In the genomic region with DNA sequence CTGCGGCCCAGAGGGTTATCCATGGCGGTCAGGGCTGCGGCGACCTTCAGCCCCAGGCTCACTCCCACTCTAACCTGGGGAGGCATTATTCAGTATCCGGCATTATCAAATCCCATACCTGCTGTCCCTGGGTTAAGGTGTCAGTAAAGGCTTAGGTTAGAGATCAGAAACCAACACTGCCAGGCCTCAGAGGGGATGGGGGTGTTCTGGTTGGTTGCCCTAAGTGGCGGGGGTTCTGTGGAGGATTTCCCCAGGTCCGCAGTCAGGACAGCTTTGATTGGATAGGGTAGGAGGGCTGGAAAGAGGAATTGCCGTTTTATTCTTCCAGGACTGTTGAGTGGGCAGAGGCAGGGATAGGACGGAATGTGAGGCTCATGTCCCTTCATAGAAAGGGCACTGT, we compare ENCODE assay signal across 8 mouse cellular contexts. TPM values are rescaled to one million over a fixed set of nuclear protein-coding genes. Genes with fewer than 3 reads are reported as not detected.
DNase-seq lines count a peak whose midpoint lies in the region; ATAC-seq and TF ChIP-seq lines count a peak whose summit lies in the region.

No protein-coding gene starts in this region.

- H3K4me3 ChIP-seq in lung, embryonic 14.5 days (ENCODE audit: low read depth, low read length) = peak overlapping the region; percentile 66
- peak overlapping the region; percentile 80 for H3K4me3 ChIP-seq in embryonic facial prominence, embryonic 15.5 days (replicated peaks)
- H3K4me3 ChIP-seq in intestine, postnatal 0 days (ENCODE audit: low read depth, low read length) = peak overlapping the region; percentile 68
- peak overlapping the region; percentile 61 for H3K4me3 ChIP-seq in neural tube, embryonic 14.5 days (ENCODE audit: low read depth, low read length)

- peak overlapping the region; percentile 74 for H3K9ac ChIP-seq in lung, embryonic 14.5 days
- peak overlapping the region; percentile 65 for H3K9ac ChIP-seq in embryonic facial prominence, embryonic 15.5 days
- H3K9ac ChIP-seq in intestine, postnatal 0 days (ENCODE audit: low read depth, low read length) = peak overlapping the region; percentile 72
- H3K9ac ChIP-seq in neural tube, embryonic 14.5 days (replicated peaks; ENCODE audit: low read depth, low read length) = peak overlapping the region; percentile 76

- no peak for TF ChIP-seq CTCF in lung, embryonic 14.5 days (IDR thresholded peaks at IDR 0.05; ENCODE audit: low read depth)
- no peak for TF ChIP-seq CTCF in intestine, postnatal 0 days (IDR thresholded peaks at IDR 0.05; ENCODE audit: low read depth)

- H3K27ac ChIP-seq in lung, embryonic 14.5 days (ENCODE audit: low read depth) = 0 out of 2 replicates have a peak overlapping the region, but pooled peaks have one; percentile 92
- H3K27ac ChIP-seq in embryonic facial prominence, embryonic 15.5 days (replicated peaks) = peak overlapping the region; percentile 94
- peak overlapping the region; percentile 93 for H3K27ac ChIP-seq in intestine, postnatal 0 days (ENCODE audit: low read depth, low read length)
- H3K27ac ChIP-seq in neural tube, embryonic 14.5 days (ENCODE audit: low read depth, low read length) = peak overlapping the region; percentile 88

- H3K27me3 ChIP-seq in lung, embryonic 14.5 days (ENCODE audit: insufficient read depth, low read length) = peaks cover 32% of the 10 kb centered on the region
- peaks cover 36% of the 10 kb centered on the region for H3K27me3 ChIP-seq in embryonic facial prominence, embryonic 15.5 days
- H3K27me3 ChIP-seq in intestine, postnatal 0 days (replicated peaks; ENCODE audit: control insufficient read depth, insufficient read depth, low read length) = peaks cover 34% of the 10 kb centered on the region
- peaks cover 23% of the 10 kb centered on the region for H3K27me3 ChIP-seq in neural tube, embryonic 14.5 days (ENCODE audit: control insufficient read depth, insufficient read depth, low read length)

- WGBS in lung, embryonic 14.5 days = 45% methylated on average over 9 of the region's 9 CpGs
- 47% methylated on average over 9 of the region's 9 CpGs for WGBS in embryonic facial prominence, embryonic 15.5 days
- 47% methylated on average over 9 of the region's 9 CpGs for WGBS in intestine, postnatal 0 days
- 50% methylated on average over 9 of the region's 9 CpGs for WGBS in neural tube, embryonic 14.5 days

- H3K36me3 ChIP-seq in lung, embryonic 14.5 days (ENCODE audit: insufficient read depth) = peaks cover 36% of the 10 kb centered on the region
- H3K36me3 ChIP-seq in embryonic facial prominence, embryonic 15.5 days = peaks cover 32% of the 10 kb centered on the region
- H3K36me3 ChIP-seq in intestine, postnatal 0 days (ENCODE audit: control insufficient read depth, insufficient read depth) = peaks cover 30% of the 10 kb centered on the region
- peaks cover 28% of the 10 kb centered on the region for H3K36me3 ChIP-seq in neural tube, embryonic 14.5 days (ENCODE audit: control insufficient read depth, insufficient read depth, low read length)

- ATAC-seq in lung, embryonic 14.5 days (ENCODE audit: insufficient read depth) = no peak
- no peak for ATAC-seq in embryonic facial prominence, embryonic 15.5 days (ENCODE audit: insufficient number of reproducible peaks, low FRiP score, low TSS enrichment, low read depth)
- ATAC-seq in intestine, postnatal 0 days = no peak
- ATAC-seq in neural tube, embryonic 14.5 days (ENCODE audit: low read depth) = no peak

- no peaks in the 10 kb centered on the region for H3K9me3 ChIP-seq in lung, embryonic 14.5 days (ENCODE audit: low read depth, low read length)
- H3K9me3 ChIP-seq in embryonic facial prominence, embryonic 15.5 days (replicated peaks) = no peaks in the 10 kb centered on the region
- no peaks in the 10 kb centered on the region for H3K9me3 ChIP-seq in intestine, postnatal 0 days (ENCODE audit: control insufficient read depth)
- H3K9me3 ChIP-seq in neural tube, embryonic 14.5 days (ENCODE audit: control insufficient read depth, low read length) = no peaks in the 10 kb centered on the region

- peak overlapping the region; percentile 89 for H3K4me2 ChIP-seq in lung, embryonic 14.5 days
- peak overlapping the region; percentile 95 for H3K4me2 ChIP-seq in embryonic facial prominence, embryonic 15.5 days (replicated peaks)
- peak overlapping the region; percentile 89 for H3K4me2 ChIP-seq in intestine, postnatal 0 days (replicated peaks; ENCODE audit: low read depth)
- peak overlapping the region; percentile 74 for H3K4me2 ChIP-seq in neural tube, embryonic 14.5 days (ENCODE audit: low read depth, low read length)

- H3K4me1 ChIP-seq in lung, embryonic 14.5 days (ENCODE audit: insufficient read depth) = peaks cover 6% of the 10 kb centered on the region
- peaks cover 40% of the 10 kb centered on the region for H3K4me1 ChIP-seq in embryonic facial prominence, embryonic 15.5 days
- peaks cover 9% of the 10 kb centered on the region for H3K4me1 ChIP-seq in intestine, postnatal 0 days (replicated peaks; ENCODE audit: control insufficient read depth, insufficient read depth, low read length)
- H3K4me1 ChIP-seq in neural tube, embryonic 14.5 days (ENCODE audit: control insufficient read depth, insufficient read depth, low read length) = peaks cover 24% of the 10 kb centered on the region

- DNase-seq in lung, embryonic 14.5 days = no peak
- DNase-seq in lung, postnatal 14 days = no peak
- no peak for DNase-seq in right cerebral cortex, postnatal 25 days
- no peak for DNase-seq in adrenal gland, adult 2 months
- no peak for DNase-seq in B cell, adult 2 months

RNA-seq across cellular contexts. Expression of gene Sco2, which starts 0.7 kb away (rescaled TPM):
- polyA plus RNA-seq in lung, embryonic 14.5 days (2014; fragmentation: Nextera tagmentation; extraction: Ambion mirVana) = 4.5 and 7.5 TPM in 2 replicates
- polyA plus RNA-seq in embryonic facial prominence, embryonic 15.5 days (2015; fragmentation: Nextera tagmentation; extraction: Ambion mirVana) = 4.9 and 6.9 TPM in 2 replicates
- 14.6 and 18.0 TPM in 2 replicates for polyA plus RNA-seq in intestine, postnatal 0 days (2015; fragmentation: Nextera tagmentation; extraction: Ambion mirVana)
- polyA plus RNA-seq in neural tube, embryonic 14.5 days (2014; fragmentation: Nextera tagmentation; extraction: Ambion mirVana) = 20.0 and 24.3 TPM in 2 replicates
- 10 to 100 TPM; 33.9 to 36.2 TPM for total RNA-seq in adrenal gland, adult 2 months (2021)
- 68.5 and 73.3 TPM in 2 replicates for polyA plus RNA-seq in adrenal gland, adult 2 months (2012; rRNA removed)

RNA-seq across cellular contexts. Expression of gene Tymp, which starts 2.5 kb away (rescaled TPM):
- polyA plus RNA-seq in lung, embryonic 14.5 days (2014; fragmentation: Nextera tagmentation; extraction: Ambion mirVana) = 0.96 and 1.5 TPM in 2 replicates
- polyA plus RNA-seq in embryonic facial prominence, embryonic 15.5 days (2015; fragmentation: Nextera tagmentation; extraction: Ambion mirVana) = 1.8 and 2.0 TPM in 2 replicates
- 3.6 and 4.8 TPM in 2 replicates for polyA plus RNA-seq in intestine, postnatal 0 days (2015; fragmentation: Nextera tagmentation; extraction: Ambion mirVana)
- 3.5 and 3.7 TPM in 2 replicates for polyA plus RNA-seq in neural tube, embryonic 14.5 days (2014; fragmentation: Nextera tagmentation; extraction: Ambion mirVana)
- under 1 TPM in 1 of 2 experiments, not detected in 1; 0.26 TPM for total RNA-seq in adrenal gland, adult 2 months (2021)
- polyA plus RNA-seq in adrenal gland, adult 2 months (2012; rRNA removed) = 9.9 and 10.1 TPM in 2 replicates

RNA-seq across cellular contexts. Expression of gene Odf3b, which starts 4.7 kb away (rescaled TPM):
- polyA plus RNA-seq in lung, embryonic 14.5 days (2014; fragmentation: Nextera tagmentation; extraction: Ambion mirVana) = 1.1 and 1.3 TPM in 2 replicates
- 8.2 and 14.5 TPM in 2 replicates for polyA plus RNA-seq in embryonic facial prominence, embryonic 15.5 days (2015; fragmentation: Nextera tagmentation; extraction: Ambion mirVana)
- polyA plus RNA-seq in intestine, postnatal 0 days (2015; fragmentation: Nextera tagmentation; extraction: Ambion mirVana) = 2.1 and 3.2 TPM in 2 replicates
- polyA plus RNA-seq in neural tube, embryonic 14.5 days (2014; fragmentation: Nextera tagmentation; extraction: Ambion mirVana) = 1.3 TPM in 2 replicates
- total RNA-seq in adrenal gland, adult 2 months (2021) = under 1 TPM in 1 of 2 experiments, not detected in 1; 0.52 TPM
- polyA plus RNA-seq in adrenal gland, adult 2 months (2012; rRNA removed) = 2.0 TPM in 2 replicates

RNA-seq across cellular contexts. Expression of gene Klhdc7b, which starts 10.4 kb away (rescaled TPM):
- polyA plus RNA-seq in lung, embryonic 14.5 days (2014; fragmentation: Nextera tagmentation; extraction: Ambion mirVana) = not detected in 2 replicates
- not detected in 2 replicates for polyA plus RNA-seq in embryonic facial prominence, embryonic 15.5 days (2015; fragmentation: Nextera tagmentation; extraction: Ambion mirVana)
- polyA plus RNA-seq in intestine, postnatal 0 days (2015; fragmentation: Nextera tagmentation; extraction: Ambion mirVana) = not detected in 2 replicates
- 0.07 TPM in 1 of 2 replicates, not detected in the other for polyA plus RNA-seq in neural tube, embryonic 14.5 days (2014; fragmentation: Nextera tagmentation; extraction: Ambion mirVana)
- not detected for total RNA-seq in adrenal gland, adult 2 months (2021)
- polyA plus RNA-seq in adrenal gland, adult 2 months (2012; rRNA removed) = not detected in 2 replicates

RNA-seq across cellular contexts. Expression of gene Ncaph2, which starts 18.8 kb away (rescaled TPM):
- 157 and 168 TPM in 2 replicates for polyA plus RNA-seq in lung, embryonic 14.5 days (2014; fragmentation: Nextera tagmentation; extraction: Ambion mirVana)
- polyA plus RNA-seq in embryonic facial prominence, embryonic 15.5 days (2015; fragmentation: Nextera tagmentation; extraction: Ambion mirVana) = 150 and 160 TPM in 2 replicates
- 55.2 and 65.2 TPM in 2 replicates for polyA plus RNA-seq in intestine, postnatal 0 days (2015; fragmentation: Nextera tagmentation; extraction: Ambion mirVana)
- polyA plus RNA-seq in neural tube, embryonic 14.5 days (2014; fragmentation: Nextera tagmentation; extraction: Ambion mirVana) = 89.5 and 90.2 TPM in 2 replicates
- 10 to 100 TPM; 61.7 to 74.8 TPM for total RNA-seq in adrenal gland, adult 2 months (2021)
- 101 and 102 TPM in 2 replicates for polyA plus RNA-seq in adrenal gland, adult 2 months (2012; rRNA removed)
